Mouse (Mus musculus): ENCODE data around the gene Cmtm8.

DNA sequence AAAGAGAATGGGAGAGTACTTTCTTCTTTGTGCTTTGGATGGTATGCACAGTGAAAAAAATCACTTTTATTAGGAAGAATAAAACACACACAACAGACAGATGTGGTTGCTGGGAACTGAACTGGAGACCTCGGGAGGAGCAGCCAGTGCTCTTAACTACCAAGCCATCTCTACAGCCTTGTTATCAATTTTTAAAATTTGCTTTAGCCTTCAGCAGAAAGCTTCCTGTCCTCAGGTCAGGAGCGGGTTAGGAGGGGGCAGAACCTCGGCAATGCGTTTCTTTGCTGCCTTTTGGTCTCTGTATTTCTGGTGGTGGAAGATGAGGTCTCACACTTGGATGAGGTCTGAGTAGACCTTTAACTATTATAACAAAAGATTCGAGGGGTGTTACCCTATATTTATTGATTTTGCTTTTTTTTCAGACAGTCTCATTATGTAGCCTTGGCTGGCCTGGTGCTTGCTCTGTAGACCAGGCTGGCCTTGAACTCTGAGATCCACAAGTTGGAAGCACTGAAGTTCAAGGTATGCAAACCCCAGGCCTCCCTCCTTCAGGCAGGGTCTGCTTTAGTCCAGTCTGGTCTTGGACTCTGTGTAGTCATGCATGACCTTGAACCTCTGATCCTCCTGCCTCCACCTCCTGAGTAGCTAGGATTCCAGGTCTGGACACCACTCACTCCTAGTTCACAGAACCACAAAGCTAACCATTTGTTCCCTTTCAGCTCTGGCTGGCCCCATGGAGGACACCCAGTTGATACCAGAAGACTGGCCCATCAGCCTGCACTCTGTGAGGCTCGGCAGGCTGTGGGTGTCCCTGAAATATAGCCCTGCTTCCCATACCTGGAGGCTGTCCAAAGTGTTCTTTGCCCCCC lies 66.5 kb downstream of the Cmtm8 start:
- no peak for TF ChIP-seq POLR2A (IDR thresholded peaks at IDR 0.05; ENCODE audit: borderline replicate concordance, extremely low read depth, insufficient read depth, insufficient read length, poor library complexity, severe bottlenecking)
- TF ChIP-seq CTCF (IDR thresholded peaks at IDR 0.05; ENCODE audit: borderline replicate concordance, extremely low read depth, insufficient read depth, insufficient read length) = no peak
